Mouse (Mus musculus) frontal cortex, postnatal 25 days (tissue): ENCODE data around the gene Klk1.

Experiments
- DNase-seq, 2 experiments: peaks; one replicate each; pipeline ENCODE4 v3.0.0; 2022; ENCODE audit warnings: low spot score in 2 of 2

Gene Klk1

DNA sequence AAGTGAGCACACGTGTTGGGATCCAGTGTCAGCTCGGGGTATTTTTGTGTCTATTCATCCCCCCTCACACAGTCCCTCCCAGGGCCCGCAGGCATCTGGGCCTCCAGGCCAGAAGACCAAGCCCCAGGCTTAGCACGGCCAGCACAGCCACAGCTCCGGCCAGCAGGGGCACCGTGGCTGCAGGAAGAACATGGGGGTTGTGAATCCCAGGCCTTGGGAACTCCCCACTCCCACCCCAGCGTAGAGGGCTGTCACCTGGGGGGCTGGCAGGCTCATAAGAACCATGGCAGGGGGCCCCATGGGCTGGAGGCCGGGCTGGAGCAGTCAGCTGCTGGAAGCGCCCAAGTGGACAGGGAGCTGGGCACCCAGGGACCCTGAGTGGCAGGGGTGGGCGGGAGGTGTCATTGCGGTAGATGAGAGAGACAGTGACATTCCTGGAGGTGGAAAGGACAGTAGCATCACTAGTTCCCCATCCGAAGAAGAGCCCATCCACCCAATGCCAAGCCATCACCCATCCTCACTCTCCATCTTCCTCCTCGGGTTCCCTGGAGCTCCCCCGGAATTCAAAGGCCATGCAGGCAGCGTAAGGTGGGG is 28.0 kb downstream of the Klk1 start:
- no peak for DNase-seq

DNA sequence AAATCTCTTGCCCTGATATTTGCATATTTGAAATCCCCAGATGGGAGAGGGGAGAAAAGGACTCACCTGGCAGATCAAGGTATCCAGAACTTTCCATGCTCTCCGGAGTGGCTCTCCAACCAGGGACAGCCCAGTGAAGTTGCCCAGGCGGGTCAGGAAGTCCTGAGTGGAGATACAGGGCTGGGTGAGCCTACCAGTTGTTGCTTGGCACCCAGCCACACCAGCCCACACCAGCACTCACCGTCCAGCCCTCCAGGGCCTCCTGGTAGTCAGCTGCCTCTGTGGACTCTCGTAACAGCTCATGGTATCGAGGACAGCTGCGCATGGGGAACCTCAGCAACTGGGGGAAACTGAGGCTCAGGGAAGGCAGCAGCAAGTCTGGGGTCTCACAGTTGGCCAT is 29.8 kb downstream of the Klk1 start:
- DNase-seq: no peak

DNA sequence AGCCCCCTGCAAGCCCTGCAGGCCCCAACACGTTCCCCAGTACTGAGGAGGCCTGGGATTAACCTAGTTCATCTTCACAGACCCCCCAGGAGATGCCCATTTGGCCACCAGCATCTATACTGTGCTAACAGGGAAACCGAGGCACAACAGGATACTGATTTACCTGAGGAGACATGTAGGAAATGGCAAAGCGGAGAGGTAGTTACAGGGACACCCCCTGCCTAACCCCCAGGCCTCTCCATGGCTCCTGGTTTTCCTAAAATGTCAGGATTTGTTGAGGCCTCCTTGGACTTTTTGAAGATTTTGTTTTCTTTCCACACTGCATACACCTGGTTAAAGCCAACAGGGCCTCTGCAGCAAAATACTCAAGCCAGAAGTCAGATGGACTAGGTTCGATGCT is 32.1 kb downstream of the Klk1 start, which contains the start of gene Acp4:
Acp4 (minus strand) TSS at position 101 of the 400 bp plus-strand sequence.
- no peak for DNase-seq

DNA sequence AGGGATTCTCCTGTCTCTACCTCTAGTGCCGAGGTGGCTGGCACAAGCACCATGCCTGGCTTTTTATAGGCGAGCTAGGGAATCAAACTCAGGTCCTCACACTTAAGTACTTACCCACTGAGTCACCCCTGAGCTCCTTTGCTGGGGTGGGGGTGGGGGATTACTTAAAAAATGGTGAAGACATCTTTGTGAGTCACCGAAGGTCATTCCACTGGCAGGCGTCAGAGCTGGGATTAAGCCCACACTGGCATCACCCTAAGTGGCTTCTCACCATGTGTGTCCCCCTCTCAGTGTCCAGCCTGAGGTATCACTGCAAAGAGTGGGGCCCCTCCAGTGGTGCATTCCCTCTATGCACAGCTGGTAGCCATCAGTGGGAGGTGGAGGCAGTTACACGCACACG is 35.2 kb downstream of the Klk1 start:
- no peak for DNase-seq

DNA sequence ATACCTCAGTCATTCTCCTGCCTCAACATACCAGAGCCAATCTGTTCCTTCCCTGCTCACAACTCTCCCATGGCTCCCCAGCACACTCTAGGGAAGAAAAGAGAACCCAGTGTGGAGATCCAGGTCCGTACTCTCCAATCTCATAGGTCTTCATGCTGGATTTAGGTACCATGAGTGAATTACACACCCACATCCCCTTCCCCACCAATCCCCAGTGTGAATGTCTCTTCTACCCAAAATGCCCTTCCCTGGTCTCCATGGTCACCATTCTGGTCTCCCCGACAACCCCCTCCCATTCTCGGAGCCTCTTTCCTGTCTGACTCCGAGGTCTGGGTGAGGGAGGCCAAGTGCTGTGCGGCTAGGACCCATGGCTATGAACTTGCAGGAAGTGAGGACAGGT is 36.0 kb downstream of the Klk1 start, which contains the start of gene Gm15517:
Gm15517 (plus strand) TSS at position 301 of the 400 bp plus-strand sequence.
- no peak for DNase-seq

DNA sequence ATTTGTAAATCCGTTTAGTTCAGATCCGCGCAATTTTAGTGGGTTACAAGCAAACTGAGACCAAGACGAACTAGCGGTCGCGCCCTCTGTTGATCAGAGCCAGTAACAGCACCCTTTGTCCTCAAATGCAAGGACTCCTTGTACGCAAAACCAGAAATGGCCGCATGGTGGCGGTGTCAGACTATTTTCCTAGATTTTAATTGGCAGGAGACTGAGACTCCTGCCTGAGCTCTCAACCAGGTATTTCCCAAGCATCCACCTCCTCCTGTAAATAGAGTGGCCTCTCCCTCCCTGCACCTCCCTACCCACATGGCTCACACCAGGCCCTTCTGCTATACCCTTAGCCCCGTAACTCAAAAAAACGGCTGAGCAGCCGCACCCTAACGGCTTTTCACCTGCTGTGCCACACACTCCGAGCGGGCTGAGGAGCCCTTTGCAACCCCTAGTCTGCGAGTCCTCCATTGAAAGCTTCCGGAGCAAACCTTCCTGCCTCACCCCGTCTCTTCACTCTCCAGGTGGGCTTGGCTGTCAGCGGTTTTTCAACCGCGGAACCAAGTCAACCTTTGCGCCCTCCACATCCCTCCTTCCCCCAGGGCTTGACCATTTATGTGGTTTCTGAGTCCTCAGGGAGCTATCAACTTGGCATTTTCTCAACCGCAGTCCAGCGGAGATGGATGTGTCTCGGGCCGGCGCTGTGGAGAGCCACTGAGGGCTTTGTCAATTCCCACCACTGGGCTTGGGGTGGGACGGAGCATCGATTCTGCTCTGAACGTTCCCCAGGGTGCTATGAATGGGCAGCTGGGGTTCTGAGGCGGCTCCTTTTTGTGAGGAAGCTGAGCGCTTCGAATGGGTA is 37.9 kb downstream of the Klk1 start:
- DNase-seq: peak; percentile 99 to 100

DNA sequence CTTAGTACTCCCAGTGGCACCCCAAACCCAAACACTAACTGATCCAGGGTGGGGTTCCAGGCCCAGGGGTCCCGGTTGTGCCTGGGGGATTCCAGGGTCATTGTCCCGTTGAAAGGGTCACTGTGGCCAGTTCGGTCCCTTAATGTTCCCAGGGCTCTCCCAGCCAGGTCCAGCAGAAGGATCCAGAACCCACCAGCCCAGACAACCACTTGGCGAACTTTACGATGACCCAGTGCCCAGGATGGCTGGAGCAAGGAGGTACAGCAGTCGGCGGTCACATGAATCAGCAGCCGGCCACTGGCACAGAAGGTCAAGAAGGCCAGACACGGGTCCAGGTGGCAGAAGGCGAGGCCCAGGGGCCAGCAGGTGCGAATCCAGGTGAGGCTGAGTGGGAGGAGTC is 43.0 kb downstream of the Klk1 start:
- no peak for DNase-seq

DNA sequence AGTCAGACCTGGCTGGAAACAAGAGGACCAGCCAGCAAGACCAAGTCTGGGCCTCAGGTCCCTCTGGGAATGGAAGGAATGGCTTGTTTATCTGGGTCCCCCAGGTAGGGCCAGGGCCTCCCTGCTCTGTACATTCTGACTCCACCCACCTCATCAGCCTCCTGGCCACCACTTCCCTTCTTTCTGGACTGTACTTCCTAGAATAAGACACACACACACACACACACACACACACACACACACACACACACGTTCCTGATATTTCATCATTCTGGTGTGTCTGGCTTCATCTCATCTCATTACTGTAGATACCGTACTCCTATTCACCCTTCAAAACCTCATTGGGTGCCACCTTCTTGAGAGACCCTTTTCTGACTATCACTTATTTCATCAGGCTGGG is 44.2 kb downstream of the Klk1 start:
- no peak for DNase-seq

DNA sequence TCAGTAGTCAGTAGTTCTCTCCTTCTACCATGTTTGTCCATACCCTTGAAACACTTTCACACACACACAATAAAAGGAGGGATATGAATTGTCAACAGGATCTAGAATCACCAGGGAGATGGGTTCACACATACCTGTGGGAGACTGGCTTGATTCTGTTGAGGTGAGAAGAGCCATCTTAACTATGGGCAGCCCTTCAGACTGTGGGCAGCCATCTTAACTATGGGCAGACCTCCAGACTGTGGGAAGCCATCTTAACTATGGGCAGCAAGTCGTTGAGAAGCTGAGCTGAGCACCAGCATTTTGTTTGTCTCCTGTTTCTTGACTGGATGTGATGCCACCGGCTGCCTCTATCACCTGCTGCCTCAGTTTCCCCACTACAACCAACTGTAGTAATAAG is 46.1 kb downstream of the Klk1 start:
- DNase-seq: no peak

DNA sequence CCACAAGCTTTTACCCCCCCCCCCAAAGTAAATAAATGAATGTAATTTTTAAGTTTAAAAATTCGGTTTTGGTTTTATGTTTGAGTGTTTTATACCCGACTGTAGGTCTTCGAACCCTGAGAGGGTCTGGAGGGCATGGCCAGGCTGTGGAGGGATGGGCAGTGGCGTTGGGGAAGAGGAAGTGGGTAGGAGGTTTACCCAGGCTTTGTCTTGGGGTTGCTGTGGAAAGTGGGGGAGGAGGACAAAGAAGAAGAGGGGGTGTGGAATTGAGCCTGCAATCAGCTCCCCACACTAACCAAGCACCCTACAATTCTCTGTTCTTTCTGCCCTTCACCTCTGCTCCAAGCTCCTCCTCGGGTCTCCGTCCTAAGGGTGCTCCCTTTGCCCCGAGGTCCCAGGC is 47.4 kb downstream of the Klk1 start:
- no peak for DNase-seq

DNA sequence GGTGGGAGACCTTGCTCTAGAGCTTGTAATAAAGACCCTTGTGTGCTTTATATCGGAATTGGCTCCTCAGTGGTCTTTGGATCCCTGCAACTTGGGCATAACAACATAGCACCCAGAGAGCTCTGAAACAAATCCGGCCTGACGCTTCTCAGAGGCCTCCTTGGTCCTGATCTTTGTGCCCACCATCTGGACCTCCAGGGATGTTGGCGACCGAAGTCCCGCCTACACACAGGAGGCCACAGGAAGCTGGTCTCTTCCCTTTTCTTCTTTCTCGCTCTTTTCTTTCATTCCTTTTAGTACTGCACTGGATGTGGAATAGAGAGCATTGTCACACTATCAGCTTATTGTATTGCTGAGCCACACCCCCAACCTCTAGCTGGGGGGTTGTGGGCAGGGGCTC is 48.3 kb downstream of the Klk1 start:
- DNase-seq: no peak

DNA sequence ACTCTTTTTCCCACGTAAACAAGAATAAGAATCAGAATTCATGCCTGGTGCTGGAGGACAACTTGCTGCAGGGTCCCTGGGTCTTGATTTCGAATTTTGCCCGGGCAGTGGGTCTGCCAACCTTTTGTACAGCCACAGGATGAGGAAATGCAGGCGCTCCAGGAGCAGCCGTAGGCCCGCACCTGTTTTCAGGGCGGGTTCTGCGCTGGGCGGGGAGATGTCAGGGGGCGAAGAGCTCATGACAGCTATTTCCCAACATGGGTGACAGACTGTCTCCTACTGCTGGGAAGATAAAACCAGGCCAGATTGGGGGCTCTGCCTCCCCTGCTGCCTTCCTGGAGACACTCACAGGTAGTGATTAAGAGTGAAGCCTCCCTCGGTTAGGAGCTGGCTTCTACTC is 48.9 kb downstream of the Klk1 start:
- no peak for DNase-seq

DNA sequence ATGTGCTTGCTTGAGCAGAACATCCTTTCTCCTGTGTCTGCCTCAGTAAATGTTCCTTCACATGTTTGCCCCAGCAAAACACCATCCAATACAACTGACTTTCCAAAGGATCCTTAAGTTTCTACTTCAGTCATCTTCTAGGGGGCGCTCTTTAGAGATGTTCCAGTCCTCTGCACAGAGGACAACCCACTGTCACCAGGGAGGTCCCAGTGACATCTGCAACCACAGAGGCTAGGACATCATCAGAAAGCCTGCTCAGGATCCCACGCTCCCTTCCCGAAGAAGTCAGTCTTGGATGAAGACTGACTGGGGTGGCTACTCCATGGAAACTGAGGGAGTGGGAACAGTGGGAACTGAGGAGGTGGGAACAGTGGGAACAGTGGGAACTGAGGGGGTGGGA is 50.4 kb downstream of the Klk1 start:
- DNase-seq: no peak

DNA sequence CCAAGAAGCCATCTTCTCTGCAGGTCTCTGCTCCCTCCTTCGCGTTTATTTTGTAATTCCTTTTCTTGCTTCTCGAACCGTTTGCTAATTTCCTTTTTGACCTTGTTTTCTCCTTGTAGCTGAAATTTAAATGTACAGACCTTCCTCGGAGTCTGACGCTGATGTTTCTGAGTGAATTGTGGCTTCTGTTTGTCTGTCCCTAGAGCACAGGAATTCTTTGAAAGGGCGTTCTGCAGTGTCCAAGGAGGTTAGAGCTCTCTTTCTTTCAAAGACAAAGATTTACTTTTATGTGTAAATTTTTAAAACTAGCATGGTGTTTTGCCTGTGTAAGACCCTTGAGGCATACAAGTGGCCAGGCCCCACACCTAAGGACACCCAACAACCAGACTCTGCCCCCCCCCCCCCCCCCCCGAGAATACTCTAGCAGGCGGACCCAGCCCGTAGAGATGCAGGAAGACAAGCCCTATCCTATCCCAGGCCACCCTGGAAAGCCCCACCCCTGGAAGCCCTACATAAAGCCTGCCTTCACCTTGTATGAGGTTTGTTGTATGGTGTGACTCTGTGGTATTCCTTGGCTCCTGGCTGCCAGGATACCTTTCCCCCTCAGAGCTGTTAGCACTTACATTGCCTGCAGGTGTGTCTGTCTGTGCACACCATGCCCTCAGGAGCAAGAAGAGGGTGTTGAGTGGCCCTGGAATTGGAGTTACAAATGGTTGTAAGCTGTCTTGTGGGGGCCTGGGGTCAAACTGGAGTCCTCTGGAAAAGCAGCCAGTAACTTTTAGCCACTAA is 51.5 kb downstream of the Klk1 start:
- no peak for DNase-seq

DNA sequence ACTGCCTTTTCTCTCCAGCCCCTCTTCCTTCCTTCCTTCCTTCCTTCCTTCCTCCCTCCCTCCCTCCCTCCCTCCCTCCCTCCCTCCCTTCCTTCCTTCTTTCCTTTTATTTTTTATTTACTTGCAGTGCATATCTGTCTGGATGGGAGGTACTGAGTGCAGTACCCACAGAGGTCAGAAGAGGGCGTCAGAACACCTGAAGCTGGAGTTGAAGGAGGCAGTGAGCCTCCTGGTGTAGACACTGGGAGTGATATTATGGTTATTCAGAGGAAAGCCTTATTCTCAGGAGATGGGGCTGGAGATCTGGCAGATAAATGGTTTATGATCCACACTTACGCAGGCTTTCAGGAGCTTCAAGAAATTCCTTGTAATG is 52.1 kb downstream of the Klk1 start:
- DNase-seq: peak in 1 of 2 experiments; percentile 37
